Mouse (Mus musculus) stomach, postnatal 0 days (tissue): ENCODE results near the gene C2cd4c. TPM values are rescaled to one million over a fixed set of nuclear protein-coding genes. Genes with fewer than 3 reads are reported as not detected.

Source experiments
- ATAC-seq: fragments of 200-750 bp; cut with Nextera tagmentation; 2 replicates; pipeline ENCODE4 v1.8.0; 2017; ENCODE audit not compliant: low FRiP score, low TSS enrichment
- DNase-seq: peaks from one replicate; pipeline ENCODE4 v3.0.0-alpha.2; 2016; ENCODE audit warnings: low spot score
- H3K27ac ChIP-seq: fragments of 300-500 bp; sonication (generic); replicated peaks from 2 replicates; pipeline ENCODE4 v1.5.1; 2014; ENCODE audit warnings: mild to moderate bottlenecking, control low read depth
- H3K27me3 ChIP-seq: fragments of 300-500 bp; sonication (generic); 2 replicates; pipeline ENCODE4 v1.6.1; 2014; ENCODE audit warnings: low read length; ENCODE audit not compliant: control insufficient read depth, insufficient read depth
- H3K36me3 ChIP-seq: fragments of 300-500 bp; sonication (generic); 2 replicates; pipeline ENCODE4 v1.6.1; 2014; ENCODE audit warnings: low read length, mixed read lengths; ENCODE audit not compliant: control insufficient read depth, insufficient read depth
- H3K4me1 ChIP-seq: fragments of 300-500 bp; sonication (generic); replicated peaks from 2 replicates; pipeline ENCODE4 v1.6.1; 2014; ENCODE audit warnings: antibody characterized with exemption; ENCODE audit not compliant: control insufficient read depth, insufficient read depth
- H3K4me2 ChIP-seq: fragments of 300-500 bp; sonication (generic); replicated peaks from 2 replicates; pipeline ENCODE4 v1.6.1; 2014; ENCODE audit warnings: low read depth, mild to moderate bottlenecking, control low read depth, moderate library complexity
- H3K4me3 ChIP-seq: fragments of 300-500 bp; sonication (generic); 2 replicates; pipeline ENCODE4 v1.5.1; 2014; ENCODE audit warnings: low read depth, low read length, control low read depth
- H3K9ac ChIP-seq: fragments of 300-500 bp; sonication (generic); 2 replicates; pipeline ENCODE4 v1.6.1; 2014; ENCODE audit warnings: mild to moderate bottlenecking, low read length, control low read depth, mixed read lengths
- H3K9me3 ChIP-seq: fragments of 300-500 bp; sonication (generic); 2 replicates; pipeline ENCODE4 v1.6.1; 2016; ENCODE audit warnings: low read length; ENCODE audit not compliant: control insufficient read depth
- CTCF ChIP-seq: IDR thresholded peaks from 2 replicates; pipeline ENCODE4 v1.5.1; 2016; ENCODE audit warnings: antibody characterized with exemption, low read depth, mild to moderate bottlenecking, moderate library complexity
- EP300 ChIP-seq: optimal IDR thresholded peaks from 2 replicates; pipeline ENCODE3; 2016; ENCODE audit warnings: antibody characterized with exemption
- WGBS: fragments of 180-500 bp; shearing (Covaris S2); extraction: QIAGEN DNeasy Blood & Tissue Kit; methylation state at CpG from one replicate; pipeline ENCODE4 v1.1.7; 2014; 5-methylcytosine and 5-hydroxymethylcytosine counted together
- polyA plus RNA-seq: library from polyadenylated mRNA; unstranded; fragments of >200 nt; fragmentation: Nextera tagmentation; extraction: Ambion mirVana; gene quantifications from 2 replicates; pipeline ENCODE4 v1.2.1, GENCODE M21; 2015

C2cd4c gene
- polyA plus RNA-seq, 1 experiment from 2014 or later, result 0.07 TPM

DNA sequence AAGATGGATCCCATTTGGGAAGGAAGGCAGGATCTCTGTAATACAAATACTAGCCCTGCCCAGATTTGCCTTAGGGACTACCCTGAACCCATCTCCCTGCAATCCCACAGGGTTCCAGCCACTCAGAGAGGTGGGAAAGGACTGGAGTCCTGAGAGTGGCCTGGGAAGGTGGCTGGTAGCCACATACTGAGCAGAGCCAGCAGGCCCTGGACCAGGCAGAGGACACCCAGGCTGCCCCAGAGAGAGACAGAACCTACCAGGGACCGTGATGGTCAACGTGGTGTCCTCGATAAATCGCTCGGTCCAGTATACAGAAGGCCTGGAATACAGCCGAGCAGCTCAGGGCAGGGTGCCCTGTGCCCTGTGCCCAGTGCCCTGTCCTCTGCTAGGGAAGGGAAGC is 28.7 kb downstream of the C2cd4c start:
- Histone ChIP-seq H3K4me1 (no peaks in the 10 kb centered on the region), H3K27ac (no peak overlapping the region), H3K27me3 (no peaks in the 10 kb centered on the region), H3K9me3 (no peaks in the 10 kb centered on the region), H3K36me3 (no peaks in the 10 kb centered on the region), H3K9ac (no peak overlapping the region), H3K4me2 (no peak overlapping the region), H3K4me3 (no peak overlapping the region)
- ATAC-seq, result no peak
- no peak for DNase-seq
- WGBS, result 93% methylated on average over 6 of the region's 6 CpGs
- TF ChIP-seq EP300, result no peak
- TF ChIP-seq CTCF, result no peak

- Histone ChIP-seq H3K9me3 (no peaks in the 10 kb centered on the region), H3K9ac (no peak overlapping the region), H3K4me2 (no peak overlapping the region), H3K27ac (no peak overlapping the region), H3K4me1 (no peaks in the 10 kb centered on the region), H3K4me3 (no peak overlapping the region), H3K36me3 (no peaks in the 10 kb centered on the region), H3K27me3 (no peaks in the 10 kb centered on the region)
- ATAC-seq (no peak), DNase-seq (no peak)
- TF ChIP-seq EP300 (no peak), CTCF (no peak)
- WGBS, result 76% methylated on average over 9 of the region's 9 CpGs
These were observed 29.4 kb downstream of the C2cd4c start for GRCm38 (mm10) chr10:79584426-79584825.

DNA sequence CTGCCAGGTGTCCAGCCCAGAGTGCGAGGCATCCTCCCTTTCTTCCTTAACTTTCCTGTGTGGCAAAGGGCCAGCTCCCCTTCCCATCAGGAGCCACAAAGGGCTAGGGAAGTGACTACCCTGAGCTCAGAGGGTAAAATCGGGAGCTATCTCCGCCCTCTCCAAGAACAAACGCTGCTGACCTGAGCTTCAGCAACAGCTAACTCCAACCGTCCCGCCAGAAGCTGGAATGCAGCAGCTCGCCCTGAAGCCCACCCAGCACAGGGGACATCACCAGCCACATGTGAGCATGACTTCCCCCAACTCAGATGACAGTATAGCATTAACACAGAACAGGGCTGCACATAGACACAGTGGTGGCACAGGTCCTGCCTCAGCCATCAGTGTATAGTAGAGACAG is 29.8 kb downstream of the C2cd4c start:
- H3K9me3 ChIP-seq, result no peaks in the 10 kb centered on the region

DNA sequence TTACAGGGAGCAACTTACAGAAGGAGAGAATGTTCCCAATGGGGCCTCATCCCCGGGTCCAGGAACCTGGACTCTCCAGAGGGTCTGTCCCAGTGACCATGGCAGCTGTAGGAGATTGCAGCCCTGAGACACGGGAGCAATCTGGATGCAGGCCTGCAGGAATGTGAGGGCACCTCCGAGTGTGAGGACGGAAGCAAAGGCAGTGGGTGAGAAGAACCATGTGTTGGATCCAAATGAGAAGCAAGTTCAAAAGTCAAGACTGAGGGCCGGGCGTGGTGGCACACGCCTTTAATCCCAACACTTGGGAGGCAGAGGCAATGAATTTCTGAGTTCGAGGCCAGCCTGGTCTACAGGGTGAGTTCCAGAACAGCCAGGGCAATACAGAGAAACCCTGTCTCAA is 32.3 kb downstream of the C2cd4c start:
- Histone ChIP-seq H3K9me3 (no peaks in the 10 kb centered on the region), H3K4me3 (no peak overlapping the region), H3K27me3 (no peaks in the 10 kb centered on the region), H3K4me2 (no peak overlapping the region), H3K36me3 (no peaks in the 10 kb centered on the region), H3K27ac (no peak overlapping the region), H3K4me1 (no peaks in the 10 kb centered on the region), H3K9ac (no peak overlapping the region)
- ATAC-seq (no peak), DNase-seq (peak; percentile 12)
- WGBS, result 78% methylated on average over 8 of the region's 8 CpGs
- no peak for TF ChIP-seq EP300
- TF ChIP-seq CTCF, result no peak

More for the DNA sequence above, 29.8 kb downstream of the C2cd4c start:
- H3K4me1 ChIP-seq, result no peaks in the 10 kb centered on the region
- ATAC-seq, result no peak
- H3K4me3 ChIP-seq, result no peak overlapping the region
- H3K36me3 ChIP-seq, result no peaks in the 10 kb centered on the region
- WGBS, result 47% methylated on average over 7 of the region's 7 CpGs
- no peak overlapping the region for H3K27ac ChIP-seq
- TF ChIP-seq CTCF (no peak), EP300 (no peak)
- H3K4me2 ChIP-seq, result no peak overlapping the region
- no peak for DNase-seq
- no peaks in the 10 kb centered on the region for H3K27me3 ChIP-seq
- no peak overlapping the region for H3K9ac ChIP-seq

DNA sequence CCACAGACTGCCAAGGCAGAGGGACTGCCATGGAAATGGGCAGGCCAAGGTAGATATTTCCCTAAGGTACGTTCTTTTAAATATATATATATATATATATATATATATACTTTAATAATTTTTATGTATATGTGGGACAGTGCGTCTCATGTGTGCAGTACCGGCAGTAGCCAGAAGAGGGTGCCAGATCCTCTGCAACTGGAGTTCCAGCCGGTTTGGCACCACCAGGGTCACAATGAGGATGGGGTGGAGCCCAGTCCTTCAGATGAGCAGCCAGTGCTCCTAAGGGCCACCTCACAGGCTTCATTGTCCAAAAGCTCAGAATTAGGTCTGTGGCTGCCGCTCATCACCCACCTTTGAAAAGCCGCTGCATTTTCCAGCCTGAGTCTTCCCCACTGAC is 33.0 kb downstream of the C2cd4c start:
- peak; percentile 55 for DNase-seq
- 43% methylated on average over 6 of the region's 6 CpGs for WGBS

DNA sequence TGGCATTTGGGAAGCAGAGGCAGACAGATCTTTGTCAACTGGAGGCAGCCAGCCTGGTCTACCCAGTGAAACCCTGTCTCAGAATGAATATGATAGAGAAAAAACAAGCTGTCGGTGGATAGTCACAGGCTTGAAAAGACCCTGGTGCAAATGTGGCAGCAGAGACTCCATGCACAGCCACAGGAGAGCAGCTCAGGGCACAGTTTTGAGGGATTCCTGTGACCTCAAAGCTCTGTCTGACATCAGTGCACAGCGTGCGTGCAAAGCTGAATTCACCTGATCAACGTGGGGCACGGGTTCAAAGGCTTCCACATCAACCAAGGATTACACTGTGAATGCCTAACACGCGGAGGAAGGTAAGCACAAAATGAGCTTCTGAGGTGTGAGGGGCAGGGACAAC is 33.5 kb downstream of the C2cd4c start:
- DNase-seq (peak; percentile 3), ATAC-seq (no peak)
- Histone ChIP-seq H3K9me3 (no peaks in the 10 kb centered on the region), H3K27me3 (no peaks in the 10 kb centered on the region), H3K4me1 (no peaks in the 10 kb centered on the region), H3K27ac (no peak overlapping the region), H3K4me3 (no peak overlapping the region), H3K9ac (no peak overlapping the region), H3K36me3 (no peaks in the 10 kb centered on the region), H3K4me2 (no peak overlapping the region)
- WGBS, result 68% methylated on average over 7 of the region's 7 CpGs
- TF ChIP-seq EP300 (no peak), CTCF (no peak)

More for the DNA sequence above, 33.0 kb downstream of the C2cd4c start:
- Histone ChIP-seq H3K4me2 (no peak overlapping the region), H3K9ac (no peak overlapping the region), H3K27me3 (no peaks in the 10 kb centered on the region), H3K36me3 (no peaks in the 10 kb centered on the region), H3K4me1 (no peaks in the 10 kb centered on the region), H3K27ac (no peak overlapping the region), H3K4me3 (no peak overlapping the region), H3K9me3 (no peaks in the 10 kb centered on the region)
- no peak for ATAC-seq
- TF ChIP-seq EP300, result no peak
- TF ChIP-seq CTCF, result peak; percentile 66
